Mouse (Mus musculus) yolk sac, embryonic 10.5 days (tissue): ENCODE results near the gene Dusp22.

ENCODE experiments used
- DNase-seq: peaks from one replicate; pipeline ENCODE4 v3.0.0-alpha.2; 2017; ENCODE audit warnings: low spot score

Dusp22 gene

GRCm38 (mm10) chr13:30669277-30669676 lies 9.5 kb downstream of the Dusp22 start:
- DNase-seq, result no peak

DNA sequence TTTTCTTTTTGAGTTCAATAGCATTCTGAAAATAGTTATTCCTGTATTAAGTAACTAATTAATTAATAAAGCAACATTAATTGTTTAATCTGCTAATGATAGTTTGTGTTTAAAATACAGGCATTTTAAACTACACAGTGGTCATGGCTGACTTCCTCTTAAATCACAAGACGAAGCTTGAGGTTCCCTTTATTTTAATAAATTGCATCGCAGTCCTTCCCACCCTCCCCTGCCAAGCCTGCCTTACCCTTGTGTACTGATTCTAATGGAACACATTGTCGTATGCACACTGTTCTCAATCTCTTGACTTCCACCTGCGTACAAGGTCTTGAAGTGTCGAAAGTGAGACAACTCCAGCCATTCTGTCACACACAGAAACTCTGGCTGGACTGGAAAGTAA lies 14.1 kb downstream of the Dusp22 start:
- DNase-seq, result no peak

GRCm38 (mm10) chr13:30678822-30679221 lies 19.0 kb downstream of the Dusp22 start:
- no peak for DNase-seq

- no peak for DNase-seq
Measured at GRCm38 (mm10) chr13:30681866-30682265, 22.1 kb downstream of the Dusp22 start.

- no peak for DNase-seq
Measured at GRCm38 (mm10) chr13:30682328-30682727, 22.5 kb downstream of the Dusp22 start.

DNA sequence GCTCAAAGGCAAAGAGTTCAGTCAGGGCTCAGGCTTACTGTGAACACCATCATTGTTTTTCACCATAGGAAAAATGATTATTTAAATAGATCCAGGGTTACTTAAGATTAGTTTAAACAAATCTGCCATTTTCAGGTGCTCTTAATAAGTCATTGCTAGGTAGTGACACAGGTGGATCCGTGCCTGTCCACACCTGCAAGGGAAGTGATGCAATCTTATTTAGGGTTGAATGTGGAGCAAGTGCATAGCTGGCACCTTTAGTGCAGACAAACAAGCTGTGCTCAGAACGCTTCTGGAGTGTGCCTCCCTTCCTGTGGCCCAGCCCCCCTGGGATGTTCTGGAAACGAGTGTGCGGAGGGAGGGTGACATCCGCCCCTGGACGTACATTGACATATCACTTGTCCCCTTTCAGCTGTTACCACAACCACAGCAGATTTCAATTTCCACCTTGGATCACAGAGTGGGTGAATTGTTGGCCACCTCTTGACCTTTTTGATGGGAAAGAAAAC lies 24.9 kb downstream of the Dusp22 start:
- DNase-seq, result no peak

- no peak for DNase-seq
Measured at GRCm38 (mm10) chr13:30685957-30686356, 26.2 kb downstream of the Dusp22 start.

GRCm38 (mm10) chr13:30688035-30688616 lies 28.3 kb downstream of the Dusp22 start:
- DNase-seq, result no peak

- DNase-seq, result no peak
Measured at GRCm38 (mm10) chr13:30689475-30689874, 29.7 kb downstream of the Dusp22 start.

DNA sequence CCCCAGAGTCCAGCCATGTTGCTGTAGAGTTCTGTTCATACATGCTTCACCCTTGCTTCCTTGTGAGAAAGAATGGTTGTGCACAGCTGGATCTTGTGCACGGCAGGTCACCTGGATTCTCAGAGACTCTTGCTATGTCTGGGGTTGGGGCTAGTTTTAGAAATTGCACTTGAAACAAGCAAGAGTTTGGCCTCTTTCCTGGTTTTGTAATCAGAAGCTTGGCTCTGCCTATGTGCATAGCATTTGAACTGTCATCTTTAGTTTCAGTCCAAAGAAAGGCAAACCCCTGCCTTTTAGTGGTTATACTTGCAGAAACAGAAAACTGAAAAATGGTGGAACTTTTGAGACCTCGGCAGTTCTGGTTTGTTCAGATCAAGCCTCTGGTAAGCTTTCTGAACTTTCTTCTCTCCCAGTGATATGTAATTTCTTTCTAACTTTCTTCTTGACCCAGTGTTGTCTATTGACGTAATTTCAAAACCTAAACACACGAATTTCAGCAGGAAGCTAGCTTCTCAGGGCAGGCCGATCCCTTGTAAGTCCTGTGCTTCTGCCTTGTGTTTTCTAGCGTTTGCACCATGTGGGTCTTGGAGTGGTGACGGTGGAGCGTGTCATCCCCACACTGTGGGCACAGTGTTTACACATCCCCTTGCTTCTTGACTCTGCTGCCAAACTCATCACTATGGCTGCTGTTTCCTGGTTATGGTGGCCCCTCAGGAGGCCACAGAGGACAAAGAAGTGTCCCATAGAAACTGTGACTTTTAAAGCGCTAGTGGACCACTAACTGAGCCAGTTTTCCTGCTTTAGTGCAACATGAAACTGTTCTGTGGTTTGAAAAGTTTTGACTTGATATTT lies 31.9 kb downstream of the Dusp22 start:
- DNase-seq, result no peak

DNA sequence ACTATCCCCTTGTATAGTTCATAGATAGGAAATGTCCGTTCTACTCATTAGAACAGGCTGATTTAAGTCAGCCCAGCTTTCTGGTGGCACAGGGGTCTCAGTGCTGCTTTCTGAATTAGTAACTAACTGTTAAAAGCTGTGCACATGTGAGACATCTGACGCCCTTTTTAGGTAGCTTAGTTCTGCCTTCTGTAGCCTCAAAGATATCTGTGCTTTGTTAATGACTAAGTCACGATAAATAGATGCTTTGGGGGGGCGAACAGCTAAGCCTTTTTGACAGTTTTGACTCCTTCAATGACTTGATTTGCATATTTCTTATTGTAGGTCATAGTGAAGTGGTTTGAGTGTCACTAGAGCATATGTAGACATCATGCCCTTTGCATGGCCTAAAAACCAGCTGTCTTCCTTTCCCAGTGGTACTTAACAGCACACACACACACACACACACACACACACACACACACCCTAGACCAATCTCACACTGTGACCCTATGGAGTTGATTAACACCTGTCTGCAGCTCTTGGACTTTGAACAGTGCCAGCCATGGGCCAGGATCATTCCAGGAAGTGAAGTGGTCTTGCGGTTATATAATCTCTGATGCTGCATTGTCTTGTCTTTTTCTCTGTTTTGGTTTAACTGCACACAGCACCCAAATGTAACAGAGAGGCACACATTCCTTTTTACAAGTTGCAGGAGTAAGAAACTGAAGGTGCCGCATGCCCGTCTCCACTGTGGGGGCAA lies 33.0 kb downstream of the Dusp22 start:
- DNase-seq, result peak; percentile 5

GRCm38 (mm10) chr13:30695232-30695631 lies 35.4 kb downstream of the Dusp22 start:
- DNase-seq, result no peak

- no peak for DNase-seq
Measured at GRCm38 (mm10) chr13:30695890-30696289, 36.1 kb downstream of the Dusp22 start.

GRCm38 (mm10) chr13:30697880-30698279 lies 38.1 kb downstream of the Dusp22 start:
- DNase-seq, result no peak

GRCm38 (mm10) chr13:30702695-30703094 lies 42.9 kb downstream of the Dusp22 start:
- DNase-seq, result no peak

GRCm38 (mm10) chr13:30704246-30705095 lies 44.7 kb downstream of the Dusp22 start:
- DNase-seq, result no peak

GRCm38 (mm10) chr13:30711066-30711465 lies 51.3 kb downstream of the Dusp22 start:
- DNase-seq, result no peak

GRCm38 (mm10) chr13:30711711-30712110 lies 51.9 kb downstream of the Dusp22 start:
- DNase-seq, result no peak

GRCm38 (mm10) chr13:30712280-30712679 lies 52.5 kb downstream of the Dusp22 start:
- DNase-seq, result no peak

GRCm38 (mm10) chr13:30713621-30714020 lies 53.8 kb downstream of the Dusp22 start:
- no peak for DNase-seq

DNA sequence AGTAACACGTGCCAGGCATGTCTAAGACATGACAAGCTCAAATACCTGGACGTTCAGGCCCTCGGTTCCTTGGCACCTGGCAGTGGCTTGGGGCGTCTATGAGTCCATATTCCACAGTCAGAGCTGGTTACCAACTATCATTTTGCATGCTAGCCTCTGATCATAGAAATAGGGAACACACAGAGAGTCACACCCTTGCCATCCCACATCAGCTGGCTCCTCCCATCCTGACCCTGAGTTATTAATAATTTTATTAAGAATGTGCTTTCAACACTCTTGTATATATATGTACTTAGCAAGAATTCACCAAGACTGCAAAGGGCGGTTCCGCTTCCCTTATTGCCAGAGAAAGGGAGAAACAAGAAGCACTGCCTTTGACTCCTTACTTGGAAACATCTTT lies 54.8 kb downstream of the Dusp22 start:
- no peak for DNase-seq

GRCm38 (mm10) chr13:30715060-30715459 lies 55.3 kb downstream of the Dusp22 start:
- DNase-seq, result no peak
